Mouse (Mus musculus) mesoderm, embryonic 11.5 days (tissue): ENCODE data around the gene Mybbp1a.

Experiments
- DNase-seq: peaks from one replicate; pipeline ENCODE4 v3.0.0-alpha.2; 2012; ENCODE audit warnings: low read depth, low spot score

Gene Mybbp1a

DNA sequence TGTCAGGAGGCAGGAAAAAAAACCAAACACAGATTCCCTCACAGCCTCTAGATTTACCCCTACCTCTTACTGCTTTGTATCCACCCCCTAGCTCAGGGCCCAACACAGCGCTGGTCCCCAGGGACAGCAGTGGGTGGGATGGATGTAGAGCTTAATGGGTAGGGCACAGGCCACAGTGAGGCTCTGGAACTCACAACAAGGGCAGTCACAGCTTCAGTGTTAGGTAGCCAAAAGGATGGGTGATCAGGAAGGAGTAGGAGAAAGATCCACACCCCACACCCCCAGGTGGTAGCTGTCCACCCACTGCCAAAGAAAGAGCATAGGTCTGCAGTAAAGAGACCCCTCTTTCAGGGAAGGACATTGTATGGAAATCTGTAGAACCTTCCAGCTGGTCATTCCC is 36.5 kb downstream of the Mybbp1a start:
- DNase-seq, result no peak

DNA sequence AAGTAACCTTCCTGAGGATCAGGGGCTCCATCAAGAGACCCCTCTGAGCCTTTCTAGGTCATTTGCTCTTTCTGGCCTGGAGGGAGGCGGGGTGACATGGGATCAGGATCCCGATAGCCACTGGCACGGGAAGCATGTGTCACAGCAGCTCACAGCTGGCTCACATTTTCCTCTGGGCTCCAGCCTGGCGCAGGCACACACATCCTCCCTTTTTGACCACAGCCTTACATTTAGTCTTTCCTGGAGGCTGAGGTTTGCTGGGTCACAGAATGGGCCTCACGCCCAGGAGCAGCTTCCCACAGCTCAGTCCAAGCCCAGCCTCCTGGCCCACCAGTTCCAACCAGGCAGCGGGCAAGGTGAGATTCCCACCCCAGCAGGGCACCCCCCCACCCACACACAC is 37.1 kb downstream of the Mybbp1a start:
- no peak for DNase-seq

DNA sequence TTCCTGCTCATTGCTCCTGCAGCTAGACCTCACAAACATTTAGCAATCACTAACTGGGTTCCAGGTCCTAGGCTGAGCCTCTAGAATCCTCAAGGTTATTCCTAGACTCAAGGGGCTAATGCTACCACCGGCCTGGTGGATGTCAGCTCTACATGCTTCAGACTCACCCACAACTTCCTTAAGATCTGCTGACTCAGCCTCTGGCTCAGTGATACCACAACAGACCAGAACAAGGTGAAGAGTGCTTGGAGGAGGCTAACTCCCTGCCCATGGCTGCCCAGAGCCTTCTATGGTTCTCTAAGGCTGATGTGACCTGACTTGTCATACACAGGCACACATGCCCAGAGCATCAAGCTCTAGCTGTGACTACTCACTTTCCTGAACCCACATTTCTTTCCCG is 38.3 kb downstream of the Mybbp1a start:
- no peak for DNase-seq

DNA sequence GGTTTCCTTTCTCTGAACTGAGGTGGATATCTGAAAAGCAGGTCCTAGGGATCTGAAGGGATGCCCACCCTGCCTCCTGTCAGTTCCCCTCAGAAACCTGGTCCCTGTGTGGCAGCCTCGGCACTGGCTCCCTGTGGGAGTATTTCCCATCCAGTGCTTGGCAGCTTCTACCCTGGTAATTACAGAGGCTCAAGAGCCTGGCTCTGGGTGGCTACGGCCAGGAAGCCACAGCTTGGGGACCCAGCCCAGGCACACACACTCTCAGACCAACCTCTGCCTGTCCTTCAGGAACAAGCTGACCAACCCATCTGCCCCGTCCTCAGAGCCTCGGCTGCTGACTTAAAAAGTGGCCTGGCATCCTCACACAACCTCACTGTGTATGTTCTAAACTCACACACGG is 40.2 kb downstream of the Mybbp1a start:
- DNase-seq, result no peak

DNA sequence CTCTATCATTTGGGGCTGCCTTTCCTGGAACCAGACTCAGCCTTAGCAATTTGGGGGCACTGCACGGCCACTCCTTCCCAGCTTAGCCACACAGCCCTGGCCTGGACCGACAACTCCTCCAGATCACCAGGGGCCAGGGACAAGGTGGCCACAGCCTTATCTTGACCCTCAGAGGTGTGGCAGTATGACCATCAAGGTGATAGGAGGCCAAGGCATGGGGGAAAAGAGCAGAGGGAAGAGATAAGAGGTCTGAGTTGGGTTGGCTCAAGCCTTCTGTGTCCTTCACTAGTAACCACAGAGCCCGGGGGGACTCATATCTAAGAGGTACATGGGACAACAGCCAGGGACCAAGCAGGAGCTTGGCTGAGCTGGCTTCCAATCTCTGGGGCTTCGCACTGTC is 40.8 kb downstream of the Mybbp1a start:
- DNase-seq, result no peak

DNA sequence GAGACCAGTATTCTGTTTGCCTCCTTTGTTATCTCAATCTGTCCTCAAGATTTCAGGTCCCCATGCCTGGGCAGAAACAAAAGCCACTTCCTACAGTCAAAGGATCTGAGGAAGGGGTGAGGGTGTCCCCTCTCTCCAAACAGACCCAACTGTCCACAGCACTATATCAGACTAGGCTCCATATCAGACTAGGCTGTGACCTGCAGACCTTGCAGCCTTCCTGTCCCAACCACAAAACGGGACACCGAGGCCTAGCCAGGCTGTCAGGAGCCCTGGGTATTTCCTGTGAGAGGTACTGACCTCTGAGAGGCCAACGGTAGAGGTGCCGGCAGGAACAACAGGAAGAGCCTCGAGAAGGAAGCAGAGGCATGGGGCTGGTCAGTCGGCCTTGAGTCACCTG is 43.4 kb downstream of the Mybbp1a start:
- no peak for DNase-seq

DNA sequence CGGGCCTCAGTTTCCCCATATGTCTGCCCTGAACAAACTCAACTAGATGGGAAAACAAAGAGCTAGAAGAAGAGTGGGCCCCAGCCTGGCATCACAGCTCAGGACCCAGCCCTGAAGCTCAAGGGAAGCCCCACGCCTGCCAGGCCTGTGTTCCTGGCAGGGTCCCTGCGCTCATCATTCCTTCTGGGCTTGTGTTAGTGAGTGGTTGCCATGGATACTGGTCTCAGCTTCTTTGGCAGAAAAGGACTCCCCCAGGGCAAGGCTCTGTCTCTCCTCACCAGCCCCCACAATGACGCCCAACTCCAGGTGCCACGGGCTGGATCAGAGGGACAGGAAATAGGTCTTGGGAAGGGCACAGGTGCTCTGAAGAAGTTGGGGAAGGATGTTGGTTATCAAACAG is 44.0 kb downstream of the Mybbp1a start:
- no peak for DNase-seq

DNA sequence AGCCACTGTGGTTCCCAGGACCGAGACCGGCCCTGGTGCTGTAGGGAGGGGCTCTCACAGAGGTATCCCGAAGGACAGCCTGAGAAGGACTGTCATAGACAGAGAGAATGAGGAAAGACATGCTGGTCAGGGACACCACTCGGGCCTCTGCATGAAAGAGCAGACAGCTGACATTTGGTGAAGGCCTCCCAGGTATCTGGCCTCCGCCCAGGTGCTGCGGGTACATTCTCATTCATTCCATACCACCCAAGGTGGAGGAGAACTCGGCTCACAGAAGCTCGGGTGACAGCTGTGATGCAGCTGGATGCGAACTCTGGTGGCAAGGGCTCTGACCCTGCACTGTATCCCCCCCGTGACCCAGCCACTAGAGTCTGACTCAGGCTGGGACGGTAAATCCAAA is 44.8 kb downstream of the Mybbp1a start:
- no peak for DNase-seq

DNA sequence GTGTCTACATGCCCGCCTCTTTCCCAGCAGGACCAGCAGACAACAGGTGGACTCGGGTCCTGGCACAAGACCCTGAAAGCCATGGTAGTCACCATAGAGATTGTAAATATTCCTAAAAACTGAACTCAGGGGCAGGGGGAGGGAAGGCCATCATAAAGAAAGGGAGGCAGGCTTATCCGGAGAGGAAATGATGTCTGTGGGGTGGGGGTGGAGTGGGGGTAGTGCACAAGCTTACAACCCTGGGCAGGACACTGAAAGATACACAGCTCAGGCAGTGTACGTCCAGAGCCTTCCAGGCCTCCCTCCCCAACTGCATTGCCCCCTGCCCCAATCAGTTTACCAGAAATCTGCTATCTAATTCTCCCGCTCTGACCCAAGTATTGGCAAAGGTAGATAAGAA is 46.0 kb downstream of the Mybbp1a start:
- no peak for DNase-seq

DNA sequence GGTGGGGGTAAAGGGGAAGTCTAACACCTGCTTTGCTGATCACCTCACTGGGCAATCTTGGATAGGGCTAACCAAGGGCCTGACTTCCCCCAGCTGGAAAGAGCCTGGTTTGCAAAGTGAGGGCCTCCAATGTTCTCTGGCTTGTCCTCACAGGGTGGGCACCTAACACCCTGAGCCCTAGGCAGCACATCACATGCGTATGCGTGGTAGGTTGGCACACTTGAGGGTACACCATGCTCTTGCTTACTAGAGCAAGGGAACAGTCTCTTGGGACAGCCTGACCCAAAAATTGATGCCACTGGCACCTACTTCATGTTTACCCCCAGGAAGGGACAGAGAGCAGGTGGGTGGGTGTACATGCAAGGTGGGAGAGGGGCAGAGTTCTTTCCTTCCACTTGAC is 46.6 kb downstream of the Mybbp1a start:
- DNase-seq, result no peak

DNA sequence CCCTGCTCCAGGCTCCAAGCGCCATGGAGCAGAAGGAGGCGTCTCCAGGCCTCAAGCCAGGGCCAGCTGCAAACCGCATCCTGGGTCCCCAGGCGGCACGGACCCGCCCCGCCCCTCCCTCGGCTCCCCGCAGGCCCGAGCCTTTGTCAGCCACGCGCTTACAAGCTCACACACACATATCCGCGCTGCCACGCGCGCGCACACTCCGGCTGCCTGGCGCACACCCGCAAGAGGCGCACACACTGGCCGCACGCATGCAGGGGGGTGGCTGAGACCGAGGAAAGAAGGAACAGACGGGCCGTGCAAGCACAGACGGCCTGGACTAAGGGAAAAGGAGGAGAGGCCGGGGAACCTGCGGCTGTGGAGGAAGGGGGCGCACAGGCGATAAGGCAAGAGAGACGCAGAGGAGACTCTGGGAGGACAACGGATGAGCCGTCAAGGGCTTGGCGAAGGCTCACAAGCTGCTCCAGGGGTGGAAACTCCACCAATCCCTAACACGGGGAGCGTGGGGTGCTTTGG is 47.7 kb downstream of the Mybbp1a start:
- DNase-seq, result peak; percentile 59

DNA sequence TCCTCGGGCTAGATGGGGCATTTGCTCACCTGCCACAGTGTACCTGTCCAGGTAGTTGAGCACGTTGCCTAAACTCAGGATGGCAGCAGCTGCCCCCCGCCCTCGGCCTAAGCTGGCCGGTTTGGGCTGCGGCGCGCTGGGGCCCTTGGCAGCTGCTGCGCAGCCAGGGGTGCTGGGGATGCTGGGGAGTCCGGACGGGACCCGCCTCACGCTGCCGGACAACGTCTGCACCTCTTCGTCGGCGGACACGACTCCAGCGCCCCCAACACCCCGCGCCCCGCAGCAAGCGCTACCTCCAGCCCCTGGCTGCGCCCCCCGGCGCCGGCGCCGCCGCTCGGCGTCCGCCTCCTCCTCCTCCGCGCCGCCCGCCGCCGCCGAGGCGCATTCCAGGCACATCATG is 48.2 kb downstream of the Mybbp1a start:
- DNase-seq, result no peak

DNA sequence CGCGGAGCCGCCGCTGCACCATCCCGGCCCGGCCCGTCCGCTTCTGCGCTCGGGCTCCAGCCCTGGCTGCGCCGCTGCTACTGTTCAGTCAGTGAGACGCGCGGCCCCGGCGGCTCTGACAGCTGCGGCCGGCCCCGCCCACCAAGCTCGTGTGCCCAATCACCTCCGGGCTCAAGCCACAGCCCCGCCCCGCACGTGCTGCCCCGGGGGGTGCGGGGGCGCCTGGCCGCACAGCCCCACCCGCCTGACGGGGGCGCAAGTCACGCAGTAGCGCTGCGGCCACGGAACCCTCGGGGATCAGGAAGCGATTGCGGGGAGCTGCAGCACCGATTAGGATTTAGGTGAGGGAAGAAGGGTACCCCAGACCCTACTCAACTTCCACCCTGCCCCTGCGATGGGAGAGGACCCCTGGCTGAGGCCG is 48.7 kb downstream of the Mybbp1a start, which contains the start of gene Spns2:
TSS of gene Spns2 (minus strand) at position 24 of the 421 bp plus-strand sequence.
- peak; percentile 84 for DNase-seq

DNA sequence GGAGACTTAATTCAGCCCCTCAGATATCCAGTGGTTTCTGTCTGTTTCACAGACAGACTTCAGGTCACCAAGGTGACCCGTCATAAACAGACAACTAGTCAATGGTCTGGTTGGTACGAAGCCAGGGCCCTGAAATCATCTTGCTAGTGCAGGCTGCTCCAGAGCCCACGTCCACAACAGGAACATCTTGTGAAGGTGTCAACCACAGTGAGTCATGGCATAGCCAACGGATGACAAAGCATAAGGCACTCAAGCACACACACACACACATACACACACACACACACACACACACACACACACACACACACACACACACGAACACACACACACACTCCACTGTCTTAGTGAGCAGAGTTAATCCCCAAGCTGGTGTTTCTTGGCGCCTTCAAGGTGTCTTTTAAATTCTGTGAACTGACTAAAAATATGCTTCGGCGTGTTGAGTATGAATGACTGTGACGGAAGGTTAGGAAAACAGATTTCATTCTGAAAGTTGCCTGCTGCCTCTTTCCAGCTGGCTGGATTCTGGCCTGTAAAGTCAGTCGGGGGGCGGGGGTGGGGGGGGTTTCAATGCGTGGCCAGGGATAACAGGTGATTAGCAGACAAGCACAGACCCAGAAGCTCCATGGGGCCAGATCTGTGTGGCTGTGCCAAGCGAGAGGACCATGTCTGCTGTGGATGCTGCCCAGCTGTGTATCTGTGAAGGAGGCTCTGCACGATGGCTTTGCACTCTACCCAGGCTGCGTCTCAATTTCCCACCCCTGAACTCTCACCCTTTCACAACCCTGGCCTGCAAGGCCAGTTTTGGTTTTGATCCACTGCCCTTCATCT is 50.2 kb downstream of the Mybbp1a start:
- no peak for DNase-seq

DNA sequence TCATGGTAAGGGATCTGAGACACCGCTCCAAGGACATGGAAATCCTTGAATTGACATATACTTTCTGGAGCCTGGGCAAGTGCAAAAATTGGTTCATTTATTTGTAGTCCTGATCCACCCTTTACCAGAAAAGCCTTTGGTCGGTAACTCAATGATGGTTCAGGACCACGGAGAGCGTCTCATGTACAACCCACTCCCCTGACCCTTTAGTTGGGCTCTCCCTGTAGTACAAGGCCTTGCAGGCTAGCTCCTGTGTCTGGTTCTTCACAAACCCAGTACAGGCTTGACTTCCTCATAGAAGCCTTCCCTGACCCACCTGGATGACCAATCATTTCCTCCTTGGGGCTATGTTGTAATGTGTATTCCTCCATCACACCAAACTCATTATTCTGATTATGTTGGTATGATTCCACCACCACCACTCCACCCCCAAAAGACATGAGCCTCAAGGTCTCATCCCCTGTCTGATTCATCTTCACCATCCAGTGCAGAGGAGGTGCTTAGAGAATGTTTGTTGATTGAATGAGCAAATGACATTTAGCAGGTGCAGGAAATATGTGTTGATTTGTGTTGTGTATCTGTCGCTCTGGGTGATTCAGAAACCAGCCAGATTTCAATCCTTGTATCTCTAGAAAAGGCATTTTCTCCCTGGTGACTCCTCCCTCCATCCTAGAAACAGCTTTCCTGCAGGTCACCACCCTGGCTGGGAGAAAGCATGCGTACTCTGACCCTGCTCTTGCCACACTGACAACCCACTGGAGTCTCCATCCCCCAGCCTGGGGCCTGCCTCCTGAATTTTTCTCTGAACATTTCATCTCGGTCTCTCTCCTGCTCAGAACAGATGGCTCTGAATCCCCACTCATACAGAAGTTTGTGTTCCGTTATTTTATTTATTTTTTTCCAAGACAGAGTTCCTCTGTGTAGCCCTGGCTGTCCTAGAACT is 53.2 kb downstream of the Mybbp1a start:
- peak; percentile 76 for DNase-seq

DNA sequence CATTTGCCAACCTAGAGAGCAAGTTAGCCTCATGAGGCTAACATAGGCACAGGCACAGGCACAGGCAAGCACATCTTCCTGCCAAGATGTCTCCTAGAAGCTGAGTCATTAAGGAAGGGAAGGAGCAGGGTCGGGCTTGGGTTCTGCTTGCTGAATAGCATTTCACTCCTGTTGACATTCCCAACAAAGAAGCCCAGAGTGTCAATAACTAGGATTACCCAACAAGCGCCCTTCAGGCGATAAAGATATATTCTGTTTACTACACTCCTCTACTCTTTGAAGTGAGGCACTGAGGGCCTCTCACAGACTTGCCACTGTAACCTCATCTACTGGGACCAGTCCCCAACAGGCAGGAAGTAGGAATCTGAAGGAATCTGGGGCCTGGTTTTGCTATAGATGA is 54.9 kb downstream of the Mybbp1a start:
- no peak for DNase-seq

DNA sequence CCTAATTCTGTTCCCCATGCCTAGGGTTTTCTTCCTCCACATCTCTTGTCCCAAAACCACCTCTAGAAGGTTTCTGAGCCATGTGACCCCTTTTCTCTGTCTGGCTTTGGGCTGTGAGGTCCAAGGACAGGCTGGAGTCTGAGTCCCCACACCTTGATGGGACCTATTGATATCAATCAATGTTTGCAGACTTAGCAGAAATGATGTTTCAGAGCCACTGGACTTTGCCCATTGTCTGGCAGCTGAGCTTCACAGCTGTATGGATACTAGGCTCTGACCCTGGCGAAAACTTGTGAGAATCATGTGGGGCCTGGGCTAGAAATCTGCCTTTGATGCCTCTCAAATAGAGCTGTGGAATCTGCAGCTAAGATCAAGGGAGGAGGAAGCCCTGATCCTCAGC is 55.6 kb downstream of the Mybbp1a start:
- no peak for DNase-seq

DNA sequence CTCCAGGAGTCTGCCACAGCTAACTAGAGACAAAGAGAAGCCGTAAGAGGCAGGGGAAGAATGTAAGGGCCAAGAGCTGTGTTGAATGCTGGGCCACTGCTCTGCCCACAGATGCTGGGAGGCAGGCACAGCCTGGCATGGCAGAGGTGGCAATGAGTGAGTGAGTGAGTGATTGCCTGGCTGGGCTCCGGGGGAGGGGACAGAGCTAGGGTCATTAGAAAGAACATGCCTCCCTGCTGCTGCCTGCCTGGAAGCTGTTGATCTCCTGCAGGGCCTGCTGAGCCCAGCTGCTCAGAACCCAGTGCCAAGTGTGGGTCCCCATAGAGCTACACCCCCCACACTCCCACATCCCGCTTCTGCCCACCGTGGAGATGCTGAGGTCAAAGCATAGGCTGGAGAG is 56.2 kb downstream of the Mybbp1a start:
- no peak for DNase-seq

DNA sequence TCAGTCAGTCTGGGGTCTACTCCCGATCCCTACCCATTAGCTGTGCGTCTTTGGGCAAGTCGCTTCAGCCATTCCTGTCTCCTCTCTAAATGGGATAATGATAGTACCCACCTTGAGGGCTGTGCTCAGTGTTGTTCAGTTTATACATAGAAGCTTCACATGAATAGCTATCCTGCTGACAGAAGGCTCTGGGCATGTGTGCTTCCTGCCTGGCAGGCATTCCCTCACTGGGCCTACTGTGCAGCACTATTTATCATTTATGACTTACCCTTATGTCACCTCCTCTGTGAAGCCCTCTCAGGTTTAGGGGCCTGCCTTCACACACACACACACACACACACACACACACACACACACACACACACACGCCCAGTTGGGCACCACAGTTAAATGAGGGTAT is 59.0 kb downstream of the Mybbp1a start:
- no peak for DNase-seq
